Mouse (Mus musculus): Measurements from ENCODE around the gene Mpg. TPM values are rescaled to one million over a fixed set of nuclear protein-coding genes. Genes with fewer than 3 reads are reported as not detected.

The Mpg gene
- polyA plus RNA-seq, 1 experiment from 2014 or later: 37.5 TPM

- WGBS: 71% methylated on average over 7 of the region's 7 CpGs
- no peak for DNase-seq (ENCODE audit: low spot score)
- Histone ChIP-seq H3K4me3 (replicated peaks; ENCODE audit: low read length) (no peak overlapping the region), H3K36me3 (replicated peaks; ENCODE audit: control insufficient read depth, insufficient read depth) (peaks cover 15% of the 10 kb centered on the region), H3K9ac (no peak overlapping the region), H3K4me1 (replicated peaks; ENCODE audit: control insufficient read depth, insufficient read depth, low read length) (peaks cover 26% of the 10 kb centered on the region), H3K27ac (peak overlapping the region; percentile 40), H3K9me3 (ENCODE audit: control insufficient read depth, low read length) (no peaks in the 10 kb centered on the region), H3K27me3 (ENCODE audit: control insufficient read depth, insufficient read depth, low read length) (peaks cover 26% of the 10 kb centered on the region), H3K4me2 (replicated peaks) (no peak overlapping the region)
- no peak for ATAC-seq (ENCODE audit: low FRiP score)
Observed at GRCm38 (mm10) chr11:32225222-32226104, 842 bp upstream of the Mpg start.

GRCm38 (mm10) chr11:32227041-32227440, 736 bp downstream of the Mpg start:
- H3K9me3 ChIP-seq (ENCODE audit: control insufficient read depth, low read length): no peaks in the 10 kb centered on the region
- no peak for ATAC-seq (ENCODE audit: low FRiP score)
- H3K4me1 ChIP-seq (replicated peaks; ENCODE audit: control insufficient read depth, insufficient read depth, low read length): peaks cover 25% of the 10 kb centered on the region
- H3K27me3 ChIP-seq (ENCODE audit: control insufficient read depth, insufficient read depth, low read length): peaks cover 20% of the 10 kb centered on the region
- WGBS: 45% methylated on average over 1 of the region's 1 CpGs
- H3K4me2 ChIP-seq (replicated peaks): peak overlapping the region; percentile 78
- H3K36me3 ChIP-seq (replicated peaks; ENCODE audit: control insufficient read depth, insufficient read depth): peaks cover 29% of the 10 kb centered on the region
- peak overlapping the region; percentile 74 for H3K4me3 ChIP-seq (replicated peaks; ENCODE audit: low read length)
- DNase-seq (ENCODE audit: low spot score): no peak
- peak overlapping the region; percentile 88 for H3K9ac ChIP-seq
- H3K27ac ChIP-seq: peak overlapping the region; percentile 82

- Histone ChIP-seq H3K9me3 (ENCODE audit: control insufficient read depth, low read length) (no peaks in the 10 kb centered on the region), H3K4me1 (replicated peaks; ENCODE audit: control insufficient read depth, insufficient read depth, low read length) (peaks cover 20% of the 10 kb centered on the region), H3K4me3 (replicated peaks; ENCODE audit: low read length) (peak overlapping the region; percentile 74; the same call in 1 of the 2 replicates), H3K27me3 (ENCODE audit: control insufficient read depth, insufficient read depth, low read length) (peaks cover 16% of the 10 kb centered on the region), H3K4me2 (replicated peaks) (peak overlapping the region; percentile 78), H3K36me3 (replicated peaks; ENCODE audit: control insufficient read depth, insufficient read depth) (peaks cover 31% of the 10 kb centered on the region), H3K27ac (no peak overlapping the region), H3K9ac (peak overlapping the region; percentile 88)
- DNase-seq (ENCODE audit: low spot score) (no peak), ATAC-seq (ENCODE audit: low FRiP score) (no peak)
- WGBS: 90% methylated on average over 9 of the region's 9 CpGs
Observed at GRCm38 (mm10) chr11:32227555-32227954, 1.2 kb downstream of the Mpg start.

- ATAC-seq (ENCODE audit: low FRiP score) (no peak), DNase-seq (ENCODE audit: low spot score) (no peak)
- WGBS: 95% methylated on average over 3 of the region's 3 CpGs
- H3K4me2 ChIP-seq (replicated peaks): no peak overlapping the region
- no peaks in the 10 kb centered on the region for H3K9me3 ChIP-seq (ENCODE audit: control insufficient read depth, low read length)
- peaks cover 38% of the 10 kb centered on the region for H3K36me3 ChIP-seq (replicated peaks; ENCODE audit: control insufficient read depth, insufficient read depth)
- H3K27ac ChIP-seq: no peak overlapping the region
- no peak overlapping the region for H3K9ac ChIP-seq
- no peak overlapping the region for H3K4me3 ChIP-seq (replicated peaks; ENCODE audit: low read length)
- peaks cover 9% of the 10 kb centered on the region for H3K27me3 ChIP-seq (ENCODE audit: control insufficient read depth, insufficient read depth, low read length)
- peaks cover 18% of the 10 kb centered on the region for H3K4me1 ChIP-seq (replicated peaks; ENCODE audit: control insufficient read depth, insufficient read depth, low read length)
Observed at GRCm38 (mm10) chr11:32228292-32228845, 2.1 kb downstream of the Mpg start.

GRCm38 (mm10) chr11:32230220-32230619, 3.9 kb downstream of the Mpg start:
- no peaks in the 10 kb centered on the region for H3K9me3 ChIP-seq (ENCODE audit: control insufficient read depth, low read length)
- no peak for DNase-seq (ENCODE audit: low spot score)
- WGBS: 87% methylated on average over 4 of the region's 4 CpGs
- H3K27ac ChIP-seq: no peak overlapping the region
- peaks cover 30% of the 10 kb centered on the region for H3K4me1 ChIP-seq (replicated peaks; ENCODE audit: control insufficient read depth, insufficient read depth, low read length)
- no peak overlapping the region for H3K9ac ChIP-seq
- no peaks in the 10 kb centered on the region for H3K27me3 ChIP-seq (ENCODE audit: control insufficient read depth, insufficient read depth, low read length)
- H3K4me3 ChIP-seq (replicated peaks; ENCODE audit: low read length): no peak overlapping the region
- ATAC-seq (ENCODE audit: low FRiP score): no peak
- H3K36me3 ChIP-seq (replicated peaks; ENCODE audit: control insufficient read depth, insufficient read depth): peaks cover 52% of the 10 kb centered on the region
- no peak overlapping the region for H3K4me2 ChIP-seq (replicated peaks)

GRCm38 (mm10) chr11:32231125-32231524, 4.8 kb downstream of the Mpg start:
- Histone ChIP-seq H3K27me3 (ENCODE audit: control insufficient read depth, insufficient read depth, low read length) (no peaks in the 10 kb centered on the region), H3K4me3 (replicated peaks; ENCODE audit: low read length) (no peak overlapping the region)

GRCm38 (mm10) chr11:32232848-32233247, 6.5 kb downstream of the Mpg start:
- no peak for DNase-seq (ENCODE audit: low spot score)
- Histone ChIP-seq H3K27ac (no peak overlapping the region), H3K4me3 (replicated peaks; ENCODE audit: low read length) (no peak overlapping the region), H3K36me3 (replicated peaks; ENCODE audit: control insufficient read depth, insufficient read depth) (peaks cover 52% of the 10 kb centered on the region), H3K4me2 (replicated peaks) (no peak overlapping the region), H3K9ac (no peak overlapping the region), H3K27me3 (ENCODE audit: control insufficient read depth, insufficient read depth, low read length) (no peaks in the 10 kb centered on the region), H3K4me1 (replicated peaks; ENCODE audit: control insufficient read depth, insufficient read depth, low read length) (peaks cover 21% of the 10 kb centered on the region), H3K9me3 (ENCODE audit: control insufficient read depth, low read length) (no peaks in the 10 kb centered on the region)
- ATAC-seq (ENCODE audit: low FRiP score): no peak
- 77% methylated on average over 10 of the region's 10 CpGs for WGBS

More at GRCm38 (mm10) chr11:32231125-32231524, 4.8 kb downstream of the Mpg start:
- Histone ChIP-seq H3K36me3 (replicated peaks; ENCODE audit: control insufficient read depth, insufficient read depth) (peaks cover 52% of the 10 kb centered on the region), H3K9ac (no peak overlapping the region), H3K27ac (no peak overlapping the region), H3K4me1 (replicated peaks; ENCODE audit: control insufficient read depth, insufficient read depth, low read length) (peaks cover 30% of the 10 kb centered on the region), H3K9me3 (ENCODE audit: control insufficient read depth, low read length) (no peaks in the 10 kb centered on the region), H3K4me2 (replicated peaks) (no peak overlapping the region)
- DNase-seq (ENCODE audit: low spot score): no peak
- 92% methylated on average over 2 of the region's 2 CpGs for WGBS
- no peak for ATAC-seq (ENCODE audit: low FRiP score)

GRCm38 (mm10) chr11:32233895-32234294, 7.6 kb downstream of the Mpg start:
- ATAC-seq (ENCODE audit: low FRiP score): no peak
- H3K36me3 ChIP-seq (replicated peaks; ENCODE audit: control insufficient read depth, insufficient read depth): peaks cover 52% of the 10 kb centered on the region
- H3K9ac ChIP-seq: no peak overlapping the region
- 85% methylated on average over 3 of the region's 3 CpGs for WGBS
- H3K4me1 ChIP-seq (replicated peaks; ENCODE audit: control insufficient read depth, insufficient read depth, low read length): peaks cover 21% of the 10 kb centered on the region
- no peak for DNase-seq (ENCODE audit: low spot score)
- H3K4me3 ChIP-seq (replicated peaks; ENCODE audit: low read length): no peak overlapping the region
- H3K27me3 ChIP-seq (ENCODE audit: control insufficient read depth, insufficient read depth, low read length): no peaks in the 10 kb centered on the region
- no peak overlapping the region for H3K27ac ChIP-seq
- no peak overlapping the region for H3K4me2 ChIP-seq (replicated peaks)
- no peaks in the 10 kb centered on the region for H3K9me3 ChIP-seq (ENCODE audit: control insufficient read depth, low read length)

- Histone ChIP-seq H3K4me1 (replicated peaks; ENCODE audit: control insufficient read depth, insufficient read depth, low read length) (peaks cover 21% of the 10 kb centered on the region), H3K4me3 (replicated peaks; ENCODE audit: low read length) (no peak overlapping the region), H3K9me3 (ENCODE audit: control insufficient read depth, low read length) (no peaks in the 10 kb centered on the region), H3K36me3 (replicated peaks; ENCODE audit: control insufficient read depth, insufficient read depth) (peaks cover 55% of the 10 kb centered on the region), H3K9ac (no peak overlapping the region), H3K4me2 (replicated peaks) (no peak overlapping the region), H3K27ac (peak overlapping the region; percentile 62), H3K27me3 (ENCODE audit: control insufficient read depth, insufficient read depth, low read length) (no peaks in the 10 kb centered on the region)
- 86% methylated on average over 6 of the region's 6 CpGs for WGBS
- DNase-seq (ENCODE audit: low spot score): no peak
- no peak for ATAC-seq (ENCODE audit: low FRiP score)
Observed at GRCm38 (mm10) chr11:32234816-32235485, 8.6 kb downstream of the Mpg start.
